Mouse (Mus musculus) lung, postnatal 0 days (tissue): Measurements from ENCODE around the gene Zp1.

Source experiments
- CTCF ChIP-seq: IDR thresholded peaks from 2 replicates; pipeline ENCODE4 v1.5.1; 2016; ENCODE audit warnings: antibody characterized with exemption, mild to moderate bottlenecking
- EP300 ChIP-seq: IDR thresholded peaks from 2 replicates; pipeline ENCODE4 v1.6.1; 2016; ENCODE audit warnings: antibody characterized with exemption, mild to moderate bottlenecking, control low read depth

GRCm38 (mm10) chr19:10926123-10926621 lies 5.7 kb upstream of the Zp1 start:
- TF ChIP-seq CTCF, result no peak
- no peak for TF ChIP-seq EP300
